Comparison of ENCODE assay signal across 9 mouse cellular contexts in genomic region chr3:80042756-80043484, GRCm38 (mm10).
A peak's percentile ranks its signal among the peaks of the same experiment; 100 is the strongest.
DNase-seq lines count a peak whose midpoint lies in the region; ATAC-seq lines count a peak whose summit lies in the region.
"Had no signal": no experiment of that assay in that cellular context is flagged by ENCODE, and none has a peak within 500 bp of the region (broad histone marks: within the 10 kb centered on the region; RNA-seq: fewer than 3 reads in every experiment).

No protein-coding gene starts in this region.

- H3K9ac ChIP-seq in intestine, embryonic 16.5 days (ENCODE audit: low read depth, low read length): no peak overlapping the region
- no peak overlapping the region for H3K9ac ChIP-seq in intestine, embryonic 15.5 days
- H3K9ac ChIP-seq in heart, embryonic 16.5 days (ENCODE audit: low read length): no peak overlapping the region
- no peak overlapping the region for H3K9ac ChIP-seq in lung, embryonic 15.5 days
- H3K9ac ChIP-seq: neural tube, embryonic 13.5 days had no signal

- H3K36me3 ChIP-seq in intestine, embryonic 16.5 days (ENCODE audit: control insufficient read depth, insufficient read depth, low read length): no peaks in the 10 kb centered on the region
- H3K36me3 ChIP-seq in intestine, embryonic 15.5 days: no peaks in the 10 kb centered on the region
- no peaks in the 10 kb centered on the region for H3K36me3 ChIP-seq in heart, embryonic 16.5 days (ENCODE audit: control insufficient read depth, insufficient read depth)
- no peaks in the 10 kb centered on the region for H3K36me3 ChIP-seq in lung, embryonic 15.5 days
- H3K36me3 ChIP-seq: neural tube, embryonic 13.5 days had no signal

- ATAC-seq in intestine, embryonic 16.5 days: 0 out of 2 replicates have a peak, but pooled peaks have one; percentile 26
- ATAC-seq in intestine, embryonic 15.5 days: no peak
- peak; percentile 60 for ATAC-seq in heart, embryonic 16.5 days (replicated peaks; ENCODE audit: extremely low read depth, insufficient read depth, low FRiP score)
- peak; percentile 70; the same call in 1 of the 2 replicates for ATAC-seq in lung, embryonic 15.5 days (ENCODE audit: borderline replicate concordance, extremely low read depth, low FRiP score, low TSS enrichment)

- H3K4me2 ChIP-seq in intestine, embryonic 16.5 days (ENCODE audit: low read depth, low read length): no peak overlapping the region
- no peak overlapping the region for H3K4me2 ChIP-seq in intestine, embryonic 15.5 days (replicated peaks)
- H3K4me2 ChIP-seq in heart, embryonic 16.5 days (ENCODE audit: low read depth, low read length): no peak overlapping the region
- H3K4me2 ChIP-seq in lung, embryonic 15.5 days: no peak overlapping the region
- H3K4me2 ChIP-seq: neural tube, embryonic 13.5 days had no signal

- H3K27ac ChIP-seq in intestine, embryonic 16.5 days (ENCODE audit: low read length): no peak overlapping the region
- H3K27ac ChIP-seq in intestine, embryonic 15.5 days: no peak overlapping the region
- H3K27ac ChIP-seq in heart, embryonic 16.5 days (ENCODE audit: low read length): peak overlapping the region; percentile 72
- H3K27ac ChIP-seq in lung, embryonic 15.5 days: peak overlapping the region; percentile 56
- H3K27ac ChIP-seq: macrophage; neural tube, embryonic 13.5 days had no signal

- WGBS in intestine, embryonic 16.5 days: 66% methylated on average over 5 of the region's 5 CpGs
- 70% methylated on average over 5 of the region's 5 CpGs for WGBS in intestine, embryonic 15.5 days
- WGBS in heart, embryonic 16.5 days: 54% methylated on average over 5 of the region's 5 CpGs
- 47% methylated on average over 5 of the region's 5 CpGs for WGBS in lung, embryonic 15.5 days

- no peaks in the 10 kb centered on the region for H3K9me3 ChIP-seq in intestine, embryonic 16.5 days (ENCODE audit: control insufficient read depth, low read length)
- no peaks in the 10 kb centered on the region for H3K9me3 ChIP-seq in intestine, embryonic 15.5 days
- H3K9me3 ChIP-seq in heart, embryonic 16.5 days (replicated peaks; ENCODE audit: control insufficient read depth, low read length): no peaks in the 10 kb centered on the region
- H3K9me3 ChIP-seq in lung, embryonic 15.5 days: no peaks in the 10 kb centered on the region
- H3K9me3 ChIP-seq: neural tube, embryonic 13.5 days had no signal

- DNase-seq in brain, adult 2 months (ENCODE audit: low read depth, low spot score): peak; percentile 39
- no peak for DNase-seq in thymus, postnatal 0 days (ENCODE audit: low spot score)
- DNase-seq in urinary bladder, adult 18-20 months (ENCODE audit: low spot score in 2 of 2): no peak

- H3K4me3 ChIP-seq in intestine, embryonic 16.5 days (ENCODE audit: low read length): no peak overlapping the region
- no peak overlapping the region for H3K4me3 ChIP-seq in intestine, embryonic 15.5 days (replicated peaks)
- H3K4me3 ChIP-seq in heart, embryonic 16.5 days (ENCODE audit: low read length): no peak overlapping the region
- H3K4me3 ChIP-seq in lung, embryonic 15.5 days: no peak overlapping the region
- H3K4me3 ChIP-seq: neural tube, embryonic 13.5 days had no signal

- no peaks in the 10 kb centered on the region for H3K4me1 ChIP-seq in intestine, embryonic 16.5 days (ENCODE audit: control insufficient read depth, insufficient read depth, low read length)
- no peaks in the 10 kb centered on the region for H3K4me1 ChIP-seq in intestine, embryonic 15.5 days (replicated peaks)
- H3K4me1 ChIP-seq in heart, embryonic 16.5 days (ENCODE audit: control insufficient read depth, insufficient read depth, low read length): peaks cover 5% of the 10 kb centered on the region; the same call in 1 of the 2 replicates
- H3K4me1 ChIP-seq in lung, embryonic 15.5 days: no peaks in the 10 kb centered on the region
- H3K4me1 ChIP-seq: neural tube, embryonic 13.5 days had no signal

- no peaks in the 10 kb centered on the region for H3K27me3 ChIP-seq in intestine, embryonic 16.5 days (replicated peaks; ENCODE audit: control insufficient read depth, insufficient read depth, low read length)
- no peaks in the 10 kb centered on the region for H3K27me3 ChIP-seq in intestine, embryonic 15.5 days (replicated peaks)
- H3K27me3 ChIP-seq in heart, embryonic 16.5 days (ENCODE audit: control insufficient read depth, insufficient read depth, low read length): no peaks in the 10 kb centered on the region
- no peaks in the 10 kb centered on the region for H3K27me3 ChIP-seq in lung, embryonic 15.5 days
- H3K27me3 ChIP-seq: neural tube, embryonic 13.5 days had no signal

Comparison
In these comparisons a context has a peak if more than half of its experiments do, and no peak if none do; other contexts are left out.
1. H3K27ac ChIP-seq: peak in heart, embryonic 16.5 days (single experiment) and lung, embryonic 15.5 days (single experiment); none in intestine, embryonic 16.5 days (single experiment) and intestine, embryonic 15.5 days (single experiment).